Mouse (Mus musculus): Measurements from ENCODE around the gene Ttc27. TPM values are rescaled to one million over a fixed set of nuclear protein-coding genes. Genes with fewer than 3 reads are reported as not detected.
"Not testable (repeated sequence)": the region's sequence is repeated elsewhere in the genome, so short reads cannot be mapped to it uniquely, and the experiment has no call there.

The Ttc27 gene
- 10 to 100 TPM; 10.7 to 28.7 (median 25.0) TPM for polyA plus RNA-seq (2017; shearing (Covaris generic))

GRCm38 (mm10) chr17:74717618-74718151 lies at the start of gene Ttc27:
Ttc27 (plus strand) TSS chr17:74717732.
- peak; percentile 96 for ATAC-seq

GRCm38 (mm10) chr17:74668010-74668409 lies 49.5 kb upstream of the Ttc27 start:
- no peak for ATAC-seq

GRCm38 (mm10) chr17:74670031-74670430 lies 47.5 kb upstream of the Ttc27 start:
- ATAC-seq: no peak

- ATAC-seq: no peak
Observed at GRCm38 (mm10) chr17:74672446-74672845, 45.1 kb upstream of the Ttc27 start.

- peak; percentile 61 for ATAC-seq
Observed at GRCm38 (mm10) chr17:74673251-74673650, 44.3 kb upstream of the Ttc27 start.

GRCm38 (mm10) chr17:74678061-74678460 lies 39.5 kb upstream of the Ttc27 start:
- ATAC-seq: no peak

- ATAC-seq: no peak
Observed at GRCm38 (mm10) chr17:74684927-74685326, 32.6 kb upstream of the Ttc27 start.

GRCm38 (mm10) chr17:74688555-74688954 lies 29.0 kb upstream of the Ttc27 start:
- ATAC-seq: no peak

GRCm38 (mm10) chr17:74689406-74689805 lies 28.1 kb upstream of the Ttc27 start:
- ATAC-seq: no peak

- ATAC-seq: not testable (repeated sequence)
Observed at GRCm38 (mm10) chr17:74701661-74702060, 15.9 kb upstream of the Ttc27 start.

- ATAC-seq: no peak
Observed at GRCm38 (mm10) chr17:74705480-74705879, 12.1 kb upstream of the Ttc27 start.

GRCm38 (mm10) chr17:74706593-74706992 lies 10.9 kb upstream of the Ttc27 start:
- ATAC-seq: no peak

- ATAC-seq: no peak
Observed at GRCm38 (mm10) chr17:74707637-74708152, 9.8 kb upstream of the Ttc27 start.

- ATAC-seq: no peak
Observed at GRCm38 (mm10) chr17:74710731-74711130, 6.8 kb upstream of the Ttc27 start.

GRCm38 (mm10) chr17:74711627-74712026 lies 5.9 kb upstream of the Ttc27 start:
- ATAC-seq: no peak

- ATAC-seq: no peak
Observed at GRCm38 (mm10) chr17:74715128-74715527, 2.4 kb upstream of the Ttc27 start.

- no peak for ATAC-seq
Observed at GRCm38 (mm10) chr17:74715724-74716123, 1.8 kb upstream of the Ttc27 start.

- ATAC-seq: no peak
Observed at GRCm38 (mm10) chr17:74716643-74717042, 889 bp upstream of the Ttc27 start.

GRCm38 (mm10) chr17:74717091-74717617 lies 378 bp upstream of the Ttc27 start:
- ATAC-seq: peak; percentile 18

- ATAC-seq: no peak
Observed at GRCm38 (mm10) chr17:74732872-74733271, 15.3 kb downstream of the Ttc27 start.

- ATAC-seq: no peak
Observed at GRCm38 (mm10) chr17:74735392-74735791, 17.9 kb downstream of the Ttc27 start.

- ATAC-seq: no peak
Observed at GRCm38 (mm10) chr17:74749659-74750058, 32.1 kb downstream of the Ttc27 start.

- ATAC-seq: no peak
Observed at GRCm38 (mm10) chr17:74751026-74751425, 33.5 kb downstream of the Ttc27 start.

GRCm38 (mm10) chr17:74752906-74753627 lies 35.5 kb downstream of the Ttc27 start:
- no peak for ATAC-seq

Measured in inflammation-experienced regulatory T-cells, adult 6 months (primary cell).